Mouse (Mus musculus): ENCODE results near the gene Gabbr2.

The Gabbr2 gene

DNA sequence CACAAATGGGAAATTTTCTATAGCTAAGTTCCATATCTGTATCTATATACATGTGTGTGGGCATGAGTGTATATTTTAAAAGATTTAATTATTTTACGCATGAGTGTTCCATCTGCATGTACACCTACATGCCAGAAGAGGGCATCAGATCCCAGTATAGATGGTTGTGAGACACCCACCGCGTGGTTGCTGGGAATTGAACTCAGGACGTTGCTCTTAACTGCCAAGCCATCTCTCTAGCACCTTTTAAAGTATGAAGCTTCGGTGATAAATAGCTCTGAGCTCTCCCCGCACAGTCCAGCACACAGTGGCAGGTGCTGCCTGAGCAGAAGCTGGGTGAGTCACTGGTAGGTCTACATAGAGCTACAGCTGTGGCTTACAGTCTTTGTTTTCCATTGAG lies 374.3 kb downstream of the Gabbr2 start:
- no peak for DNase-seq (ENCODE audit: low read depth, low spot score)

DNA sequence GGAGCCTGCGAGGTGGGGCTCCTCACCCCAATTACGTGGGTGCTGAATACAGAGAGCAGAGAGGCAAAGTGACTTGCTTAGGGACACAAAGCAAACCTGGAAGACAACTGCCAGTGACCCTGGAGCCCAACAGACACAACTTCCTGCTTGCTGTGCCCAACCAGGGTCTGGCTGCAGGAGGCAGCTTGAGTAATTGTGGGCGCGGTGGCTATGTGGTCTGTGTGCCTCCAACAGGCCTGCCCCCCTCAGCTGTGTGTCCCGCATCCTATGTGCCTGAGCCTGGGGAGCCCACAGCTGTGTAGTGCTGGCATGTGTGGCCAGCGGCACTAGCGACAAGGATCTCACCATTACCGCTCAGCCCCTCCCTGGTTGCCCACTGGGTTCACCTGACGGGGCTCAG lies 377.0 kb downstream of the Gabbr2 start:
- no peak for DNase-seq (ENCODE audit: low read depth, low spot score)

DNA sequence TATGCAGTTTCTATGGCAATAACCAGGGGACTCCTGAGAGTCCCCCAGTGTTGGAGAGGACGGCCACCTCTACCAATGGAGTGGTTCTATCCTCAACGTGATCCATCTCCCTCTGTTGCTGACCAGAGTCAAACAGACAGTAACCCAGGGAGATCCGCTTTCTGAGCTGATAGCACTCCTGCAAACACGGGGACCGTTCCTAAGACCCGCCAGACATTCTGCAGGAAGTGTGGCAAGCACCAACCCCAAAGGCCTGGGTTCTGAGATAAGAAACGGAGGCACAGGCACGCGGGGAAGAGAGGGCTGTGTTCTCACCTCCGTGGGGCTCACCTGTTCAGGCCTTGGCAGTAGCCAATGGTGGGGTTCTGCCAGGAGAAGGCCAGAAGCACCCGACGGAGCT lies 378.1 kb downstream of the Gabbr2 start:
- DNase-seq (ENCODE audit: low read depth, low spot score) = no peak
